Mouse (Mus musculus) lung, postnatal 0 days (tissue): ENCODE results near the gene Hipk2.

Experiments used
- CTCF ChIP-seq: IDR thresholded peaks from 2 replicates; pipeline ENCODE4 v1.5.1; 2016; ENCODE audit warnings: antibody characterized with exemption, mild to moderate bottlenecking
- EP300 ChIP-seq: IDR thresholded peaks from 2 replicates; pipeline ENCODE4 v1.6.1; 2016; ENCODE audit warnings: antibody characterized with exemption, mild to moderate bottlenecking, control low read depth

- no peak for TF ChIP-seq CTCF
- TF ChIP-seq EP300, result no peak
Measured at GRCm38 (mm10) chr6:38682532-38682931, 193.4 kb downstream of the Hipk2 start.
